Mouse (Mus musculus): ENCODE results near the gene Dgat2l6. TPM values are rescaled to one million over a fixed set of nuclear protein-coding genes. Genes with fewer than 3 reads are reported as not detected.

Gene Dgat2l6
- total and polyA plus RNA-seq, 2 experiments from 2014 or later: not detected

- Histone ChIP-seq H3K27ac (no peak within 1 kb of the TSS), H3K4me2 (ENCODE audit: low read depth, low read length) (no peak within 1 kb of the TSS), H3K4me3 (ENCODE audit: low read length) (no peak within 1 kb of the TSS), H3K36me3 (ENCODE audit: insufficient read depth, low read length) (no peaks in the 10 kb centered on the region), H3K9ac (replicated peaks; ENCODE audit: low read length) (no peak within 1 kb of the TSS), H3K27me3 (ENCODE audit: insufficient read depth, low read length) (no peaks in the 10 kb centered on the region; the same call in 1 of the 2 replicates), H3K9me3 (ENCODE audit: low read length) (no peaks in the 10 kb centered on the region), H3K4me1 (ENCODE audit: insufficient read depth, low read length) (no peaks in the 10 kb centered on the region)
- DNase-seq (ENCODE audit: low spot score): no peak
- 59% methylated on average over 1 of the region's 1 CpGs for WGBS
- TF ChIP-seq CTCF (IDR thresholded peaks at IDR 0.05; ENCODE audit: low read depth): no peak
- no peak for ATAC-seq
These were observed 47.3 kb downstream of the Dgat2l6 start, which contains the start of gene Awat1 for GRCm38 (mm10) chrX:100571951-100572350. TSS of gene Awat1 (plus strand) at chrX:100572251.

- H3K9me3 ChIP-seq (ENCODE audit: low read length): no peaks in the 10 kb centered on the region
- H3K4me2 ChIP-seq (ENCODE audit: low read depth, low read length): no peak within 1 kb of the TSS
- no peaks in the 10 kb centered on the region for H3K27me3 ChIP-seq (ENCODE audit: insufficient read depth, low read length)
- ATAC-seq: no peak
- no peaks in the 10 kb centered on the region for H3K36me3 ChIP-seq (ENCODE audit: insufficient read depth, low read length)
- TF ChIP-seq CTCF (IDR thresholded peaks at IDR 0.05; ENCODE audit: low read depth): no peak
- no peak for DNase-seq (ENCODE audit: low spot score)
- no peak within 1 kb of the TSS for H3K27ac ChIP-seq
- no peak within 1 kb of the TSS for H3K9ac ChIP-seq (replicated peaks; ENCODE audit: low read length)
- 67% methylated on average over 4 of the region's 4 CpGs for WGBS
- no peaks in the 10 kb centered on the region for H3K4me1 ChIP-seq (ENCODE audit: insufficient read depth, low read length)
- no peak within 1 kb of the TSS for H3K4me3 ChIP-seq (ENCODE audit: low read length)
These were observed 70.2 kb downstream of the Dgat2l6 start, which contains the start of gene P2ry4 for GRCm38 (mm10) chrX:100594791-100595190. TSS of gene P2ry4 (minus strand) at chrX:100594869.

Other genes starting within 250 kb of the Dgat2l6 start
- not detected in 2 replicates for gene Otud6a, start 95.8 kb upstream of the Dgat2l6 start, total RNA-seq (2014; rRNA removed)
- gene Otud6a, start 95.8 kb upstream of the Dgat2l6 start, polyA plus RNA-seq (2015; fragmentation: Nextera tagmentation; extraction: Ambion mirVana): not detected in 2 replicates
- gene Awat2, start 82.1 kb upstream of the Dgat2l6 start, total RNA-seq (2014; rRNA removed): 0.26 and 0.36 TPM in 2 replicates
- gene Awat2, start 82.1 kb upstream of the Dgat2l6 start, polyA plus RNA-seq (2015; fragmentation: Nextera tagmentation; extraction: Ambion mirVana): 0.09 and 0.15 TPM in 2 replicates
- gene Igbp1, start 30.5 kb upstream of the Dgat2l6 start, total RNA-seq (2014; rRNA removed): 32.9 and 35.2 TPM in 2 replicates
- 28.8 and 30.0 TPM in 2 replicates for gene Igbp1, start 30.5 kb upstream of the Dgat2l6 start, polyA plus RNA-seq (2015; fragmentation: Nextera tagmentation; extraction: Ambion mirVana)
- not detected in 2 replicates for gene Awat1, start 47.4 kb downstream of the Dgat2l6 start, total RNA-seq (2014; rRNA removed)
- not detected in 2 replicates for gene Awat1, start 47.4 kb downstream of the Dgat2l6 start, polyA plus RNA-seq (2015; fragmentation: Nextera tagmentation; extraction: Ambion mirVana)
- 0.05 TPM in 1 of 2 replicates, not detected in the other for gene P2ry4, start 70.0 kb downstream of the Dgat2l6 start, total RNA-seq (2014; rRNA removed)
- 0.03 TPM in 1 of 2 replicates, not detected in the other for gene P2ry4, start 70.0 kb downstream of the Dgat2l6 start, polyA plus RNA-seq (2015; fragmentation: Nextera tagmentation; extraction: Ambion mirVana)
- gene Arr3, start 80.7 kb downstream of the Dgat2l6 start, total RNA-seq (2014; rRNA removed): not detected in 2 replicates
- gene Arr3, start 80.7 kb downstream of the Dgat2l6 start, polyA plus RNA-seq (2015; fragmentation: Nextera tagmentation; extraction: Ambion mirVana): 0.19 TPM in 1 of 2 replicates, not detected in the other
- 5.2 and 6.4 TPM in 2 replicates for gene Kif4, start 100.9 kb downstream of the Dgat2l6 start, total RNA-seq (2014; rRNA removed)
- gene Kif4, start 100.9 kb downstream of the Dgat2l6 start, polyA plus RNA-seq (2015; fragmentation: Nextera tagmentation; extraction: Ambion mirVana): 4.1 and 4.6 TPM in 2 replicates
- gene Pdzd11, start 101.7 kb downstream of the Dgat2l6 start, total RNA-seq (2014; rRNA removed): 29.0 and 35.5 TPM in 2 replicates
- gene Pdzd11, start 101.7 kb downstream of the Dgat2l6 start, polyA plus RNA-seq (2015; fragmentation: Nextera tagmentation; extraction: Ambion mirVana): 76.7 and 83.3 TPM in 2 replicates
- gene Gdpd2, start 205.0 kb downstream of the Dgat2l6 start, total RNA-seq (2014; rRNA removed): 31.8 and 46.5 TPM in 2 replicates
- 35.2 and 38.2 TPM in 2 replicates for gene Gdpd2, start 205.0 kb downstream of the Dgat2l6 start, polyA plus RNA-seq (2015; fragmentation: Nextera tagmentation; extraction: Ambion mirVana)
- gene Dlg3, start 242.9 kb downstream of the Dgat2l6 start, total RNA-seq (2014; rRNA removed): 35.5 and 39.9 TPM in 2 replicates
- gene Dlg3, start 242.9 kb downstream of the Dgat2l6 start, polyA plus RNA-seq (2015; fragmentation: Nextera tagmentation; extraction: Ambion mirVana): 2.9 and 3.7 TPM in 2 replicates

All from hindbrain, postnatal 0 days (tissue).